Mouse (Mus musculus) liver, embryonic 14.5 days (tissue): ENCODE results near the gene Smtnl2. TPM values are rescaled to one million over a fixed set of nuclear protein-coding genes. Genes with fewer than 3 reads are reported as not detected.
A peak's percentile ranks its signal among the peaks of the same experiment; 100 is the strongest.

Source experiments
- ATAC-seq: fragments of 200-750 bp; cut with Nextera tagmentation; 2 replicates; pipeline ENCODE4 v1.8.0; 2017; ENCODE audit warnings: moderate number of reproducible peaks, mild to moderate bottlenecking, moderate library complexity; ENCODE audit not compliant: insufficient read depth
- DNase-seq, 3 experiments: peaks; one replicate each; pipeline ENCODE4 v3.0.0-alpha.2; 2012 to 2013; ENCODE audit warnings: low read depth in 3 of 3, low spot score in 3 of 3
- H3K27ac ChIP-seq: fragments of 300-500 bp; sonication (generic); 2 replicates; pipeline ENCODE4 v1.5.1; 2014; ENCODE audit warnings: moderate library complexity, mild to moderate bottlenecking, control low read depth, inconsistent platforms
- H3K27me3 ChIP-seq: fragments of 300-500 bp; sonication (generic); 2 replicates; pipeline ENCODE4 v1.6.1; 2014; ENCODE audit warnings: mild to moderate bottlenecking, low read length, moderate library complexity; ENCODE audit not compliant: control insufficient read depth, insufficient read depth
- H3K36me3 ChIP-seq: fragments of 300-500 bp; sonication (generic); replicated peaks from 2 replicates; pipeline ENCODE4 v1.6.1; 2014; ENCODE audit warnings: low read depth; ENCODE audit not compliant: control insufficient read depth, insufficient read depth
- H3K4me1 ChIP-seq, 2 experiments: fragments of 200-500 bp in 1 of 2; fragments of 300-500 bp in 1 of 2; sonication (generic) in 1 of 2; replicated peaks; 2 replicates each; pipeline ENCODE4 v1.6.1; 2012 to 2014; ENCODE audit warnings: antibody characterized with exemption in 1 of 2, inconsistent platforms in 1 of 2, low read length in 1 of 2; ENCODE audit not compliant: control insufficient read depth in 2 of 2, insufficient read depth in 2 of 2
- H3K4me2 ChIP-seq: fragments of 300-500 bp; sonication (generic); 2 replicates; pipeline ENCODE4 v1.6.1; 2014; ENCODE audit warnings: low read depth, mild to moderate bottlenecking, control low read depth, moderate library complexity
- H3K4me3 ChIP-seq, 2 experiments: fragments of 200-500 bp in 1 of 2; fragments of 300-500 bp in 1 of 2; sonication (generic) in 1 of 2; 2 replicates each; pipeline ENCODE4 v1.5.1; 2012 to 2014; ENCODE audit warnings: low read depth in 2 of 2, low read length in 2 of 2, mild to moderate bottlenecking in 2 of 2, control low read depth in 1 of 2, inconsistent platforms in 1 of 2, moderate library complexity in 1 of 2; ENCODE audit not compliant: insufficient read depth in 1 of 2
- H3K9ac ChIP-seq: fragments of 300-500 bp; sonication (generic); replicated peaks from 2 replicates; pipeline ENCODE4 v1.6.1; 2014; ENCODE audit warnings: mild to moderate bottlenecking, control low read depth, moderate library complexity
- H3K9me3 ChIP-seq: fragments of 300-500 bp; sonication (generic); 2 replicates; pipeline ENCODE4 v1.6.1; 2016; ENCODE audit warnings: low read length, mixed read lengths; ENCODE audit not compliant: control insufficient read depth
- CTCF ChIP-seq: IDR thresholded peaks from 2 replicates; pipeline ENCODE4 v1.5.1; 2016; ENCODE audit warnings: antibody characterized with exemption, low read depth, control low read depth
- EP300 ChIP-seq: IDR thresholded peaks from 2 replicates; pipeline ENCODE4 v1.6.1; 2016; ENCODE audit warnings: antibody characterized with exemption, low read depth
- WGBS: fragments of 180-500 bp; shearing (Covaris S2); extraction: QIAGEN DNeasy Blood & Tissue Kit; methylation state at CpG from one replicate; pipeline ENCODE4 v1.1.7; 2014; ENCODE audit not compliant: insufficient replicate concordance; 5-methylcytosine and 5-hydroxymethylcytosine counted together
- polyA plus RNA-seq, 2 experiments: library from polyadenylated mRNA; depleted of rRNA in 1 of 2; stranded (reverse) in 1 of 2; unstranded in 1 of 2; fragments of >200 nt; fragmentation: Nextera tagmentation in 1 of 2; extraction: Ambion mirVana in 1 of 2; gene quantifications; 2 replicates each; pipeline versions ENCODE4 v1.2.1 to v1.2.3; 2012 to 2014

Smtnl2 gene
- polyA plus RNA-seq, 2 experiments: 0.86 to 1.3 TPM

GRCm38 (mm10) chr11:72419006-72419405, 7.5 kb upstream of the Smtnl2 start:
- TF ChIP-seq CTCF: no peak
- TF ChIP-seq EP300: no peak
- Histone ChIP-seq H3K4me1 (peaks cover 15 to 24% of the 10 kb centered on the region in 2 experiments), H3K36me3 (no peaks in the 10 kb centered on the region), H3K27ac (no peak overlapping the region), H3K4me3 (no peak overlapping the region), H3K27me3 (no peaks in the 10 kb centered on the region), H3K4me2 (no peak overlapping the region), H3K9me3 (no peaks in the 10 kb centered on the region), H3K9ac (no peak overlapping the region)
- ATAC-seq (no peak), DNase-seq (no peak)
- 63% methylated on average over 6 of the region's 6 CpGs for WGBS

GRCm38 (mm10) chr11:72418227-72418626, 6.7 kb upstream of the Smtnl2 start:
- TF ChIP-seq CTCF: no peak
- TF ChIP-seq EP300: no peak
- Histone ChIP-seq H3K27ac (no peak overlapping the region), H3K4me2 (no peak overlapping the region), H3K9ac (no peak overlapping the region), H3K4me3 (no peak overlapping the region), H3K27me3 (no peaks in the 10 kb centered on the region; the same call in 1 of the 2 replicates), H3K36me3 (no peaks in the 10 kb centered on the region), H3K4me1 (peaks cover 15 to 28% of the 10 kb centered on the region in 2 experiments), H3K9me3 (no peaks in the 10 kb centered on the region)
- no peak for ATAC-seq
- DNase-seq: no peak
- WGBS: 57% methylated on average over 8 of the region's 8 CpGs

- Histone ChIP-seq H3K9ac (no peak overlapping the region), H3K4me2 (no peak overlapping the region), H3K27ac (no peak overlapping the region), H3K36me3 (no peaks in the 10 kb centered on the region), H3K4me3 (no peak overlapping the region), H3K27me3 (no peaks in the 10 kb centered on the region; the same call in none of the 2 replicates), H3K4me1 (peaks cover 15 to 28% of the 10 kb centered on the region in 2 experiments), H3K9me3 (no peaks in the 10 kb centered on the region)
- 48% methylated on average over 4 of the region's 4 CpGs for WGBS
- TF ChIP-seq EP300 (no peak), CTCF (no peak)
- ATAC-seq: no peak
- no peak for DNase-seq
Measured at GRCm38 (mm10) chr11:72417376-72417775, 5.9 kb upstream of the Smtnl2 start.

GRCm38 (mm10) chr11:72416666-72417065, 5.2 kb upstream of the Smtnl2 start:
- TF ChIP-seq EP300 (no peak), CTCF (no peak)
- DNase-seq: no peak
- no peaks in the 10 kb centered on the region for H3K36me3 ChIP-seq
- no peak overlapping the region for H3K27ac ChIP-seq
- H3K27me3 ChIP-seq: no peaks in the 10 kb centered on the region; the same call in none of the 2 replicates
- H3K4me2 ChIP-seq: no peak overlapping the region
- no peak overlapping the region for H3K9ac ChIP-seq
- H3K9me3 ChIP-seq: no peaks in the 10 kb centered on the region
- peaks cover 15 to 31% of the 10 kb centered on the region in 2 experiments for H3K4me1 ChIP-seq
- no peak overlapping the region for H3K4me3 ChIP-seq
- 54% methylated on average over 5 of the region's 5 CpGs for WGBS
- ATAC-seq: no peak

DNA sequence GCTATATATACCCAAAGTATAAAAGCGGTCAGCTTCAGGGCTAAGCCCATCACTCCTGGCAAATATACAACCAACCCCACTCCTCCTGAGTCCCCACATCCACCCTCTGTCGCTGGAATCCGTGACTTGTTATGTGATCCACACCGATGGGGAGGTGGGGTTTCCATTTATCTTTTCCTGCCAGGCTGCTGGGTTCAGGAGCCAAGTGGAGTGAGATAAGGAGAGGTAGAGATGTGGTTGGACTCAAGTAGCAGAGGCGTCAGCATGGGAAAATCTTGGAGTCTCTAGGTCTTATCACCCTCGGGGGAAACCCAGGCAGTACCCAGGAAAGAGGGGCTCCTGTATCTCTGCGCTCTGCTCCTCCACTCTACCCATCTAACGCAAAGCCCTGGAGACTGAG, 3.6 kb upstream of the Smtnl2 start:
- Histone ChIP-seq H3K27me3 (peaks cover 4% of the 10 kb centered on the region), H3K4me3 (no peak overlapping the region), H3K36me3 (no peaks in the 10 kb centered on the region), H3K27ac (no peak overlapping the region), H3K4me2 (peak overlapping the region; percentile 41), H3K4me1 (peaks cover 15 to 34% of the 10 kb centered on the region in 2 experiments), H3K9me3 (no peaks in the 10 kb centered on the region), H3K9ac (no peak overlapping the region)
- TF ChIP-seq CTCF (no peak), EP300 (peak; percentile 80)
- ATAC-seq: peak; percentile 75
- peak; percentile 59 to 70 (median 69) for DNase-seq
- 9% methylated on average over 8 of the region's 8 CpGs for WGBS
